Mouse (Mus musculus) right cerebral cortex, postnatal 10 days (tissue): ENCODE data around the gene Elp4.

Experiments used
- DNase-seq, 2 experiments: peaks; one replicate each; pipeline ENCODE4 v3.0.0; 2021; ENCODE audit warnings: low spot score in 2 of 2

Gene Elp4

GRCm38 (mm10) chr2:105903896-105904756 is at the start of gene Elp4, which contains the start of gene Immp1l:
Elp4 (minus strand) TSS chr2:105904564.
Immp1l (plus strand) TSS chr2:105904638.
- DNase-seq = peak; percentile 99

GRCm38 (mm10) chr2:105953862-105954261 is 49.5 kb upstream of the Elp4 start:
- no peak for DNase-seq

- DNase-seq = no peak
Measured at GRCm38 (mm10) chr2:105951350-105951940, 47.1 kb upstream of the Elp4 start.

- DNase-seq = no peak
Measured at GRCm38 (mm10) chr2:105950131-105950530, 45.8 kb upstream of the Elp4 start.

- no peak for DNase-seq
Measured at GRCm38 (mm10) chr2:105917623-105918346, 13.4 kb upstream of the Elp4 start.

GRCm38 (mm10) chr2:105916671-105917070 is 12.3 kb upstream of the Elp4 start:
- no peak for DNase-seq

- DNase-seq = no peak
Measured at GRCm38 (mm10) chr2:105913655-105914366, 9.4 kb upstream of the Elp4 start.

GRCm38 (mm10) chr2:105910611-105911010 is 6.2 kb upstream of the Elp4 start:
- no peak for DNase-seq

GRCm38 (mm10) chr2:105908351-105908750 is 4.0 kb upstream of the Elp4 start:
- no peak for DNase-seq

GRCm38 (mm10) chr2:105904757-105905146 is 388 bp upstream of the Elp4 start:
- no peak for DNase-seq

- DNase-seq = no peak
Measured at GRCm38 (mm10) chr2:105890816-105891215, 13.5 kb downstream of the Elp4 start.

- DNase-seq = no peak
Measured at GRCm38 (mm10) chr2:105873403-105873802, 31.0 kb downstream of the Elp4 start.

GRCm38 (mm10) chr2:105854740-105855139 is 49.6 kb downstream of the Elp4 start:
- DNase-seq = peak; percentile 55 to 67

- DNase-seq = no peak
Measured at GRCm38 (mm10) chr2:105852971-105853370, 51.4 kb downstream of the Elp4 start.

GRCm38 (mm10) chr2:105851714-105852293 is 52.6 kb downstream of the Elp4 start:
- DNase-seq = no peak

- no peak for DNase-seq
Measured at GRCm38 (mm10) chr2:105843151-105843550, 61.2 kb downstream of the Elp4 start.

GRCm38 (mm10) chr2:105817965-105818364 is 86.4 kb downstream of the Elp4 start:
- no peak for DNase-seq

- no peak for DNase-seq
Measured at GRCm38 (mm10) chr2:105815170-105815569, 89.2 kb downstream of the Elp4 start.

- no peak for DNase-seq
Measured at GRCm38 (mm10) chr2:105813041-105813440, 91.3 kb downstream of the Elp4 start.

GRCm38 (mm10) chr2:105810286-105810685 is 94.1 kb downstream of the Elp4 start:
- no peak for DNase-seq

- no peak for DNase-seq
Measured at GRCm38 (mm10) chr2:105806571-105806970, 97.8 kb downstream of the Elp4 start.
